Mouse (Mus musculus) kidney, embryonic 15.5 days (tissue): Measurements from ENCODE around the gene Pdap1. TPM values are rescaled to one million over a fixed set of nuclear protein-coding genes. Genes with fewer than 3 reads are reported as not detected.
A peak's percentile ranks its signal among the peaks of the same experiment; 100 is the strongest.
"Not testable (repeated sequence)": the region's sequence is repeated elsewhere in the genome, so short reads cannot be mapped to it uniquely, and the experiment has no call there.

Experiments used
- ATAC-seq: fragments of 200-750 bp; cut with Nextera tagmentation; replicated peaks from 2 replicates; pipeline ENCODE4 v1.8.0; 2017; ENCODE audit warnings: moderate TSS enrichment; ENCODE audit not compliant: low FRiP score
- H3K27ac ChIP-seq: fragments of 300-500 bp; sonication (generic); 2 replicates; pipeline ENCODE4 v1.5.1; 2015; ENCODE audit warnings: mild to moderate bottlenecking, inconsistent platforms
- H3K27me3 ChIP-seq: fragments of 300-500 bp; sonication (generic); 2 replicates; pipeline ENCODE4 v1.6.1; 2015; ENCODE audit warnings: inconsistent platforms
- H3K36me3 ChIP-seq: fragments of 300-500 bp; sonication (generic); 2 replicates; pipeline ENCODE4 v1.6.1; 2015; ENCODE audit warnings: inconsistent platforms
- H3K4me1 ChIP-seq: fragments of 300-500 bp; sonication (generic); 2 replicates; pipeline ENCODE4 v1.6.1; 2015; ENCODE audit warnings: inconsistent platforms
- H3K4me2 ChIP-seq: fragments of 300-500 bp; sonication (generic); 2 replicates; pipeline ENCODE4 v1.6.1; 2015; ENCODE audit warnings: moderate library complexity, mild to moderate bottlenecking, inconsistent platforms
- H3K4me3 ChIP-seq: fragments of 300-500 bp; sonication (generic); replicated peaks from 2 replicates; pipeline ENCODE4 v1.5.1; 2015; ENCODE audit warnings: mild to moderate bottlenecking, inconsistent platforms
- H3K9ac ChIP-seq: fragments of 300-500 bp; sonication (generic); 2 replicates; pipeline ENCODE4 v1.6.1; 2015; ENCODE audit warnings: mild to moderate bottlenecking, inconsistent platforms
- H3K9me3 ChIP-seq: fragments of 300-500 bp; sonication (generic); replicated peaks from 2 replicates; pipeline ENCODE4 v1.6.1; 2016; ENCODE audit warnings: inconsistent platforms
- WGBS: fragments of 180-500 bp; shearing (Covaris S2); methylation state at CpG from one replicate; pipeline ENCODE4 v1.1.7; 2015; ENCODE audit warnings: mixed read lengths; 5-methylcytosine and 5-hydroxymethylcytosine counted together
- polyA plus RNA-seq: library from polyadenylated mRNA; unstranded; fragments of >200 nt; fragmentation: Nextera tagmentation; extraction: Ambion mirVana; gene quantifications from 2 replicates; pipeline ENCODE4 v1.2.1, GENCODE M21; 2015

Pdap1 gene
- polyA plus RNA-seq, 1 experiment from 2014 or later: 104 TPM

- ATAC-seq, H3K27me3 ChIP-seq, H3K27ac ChIP-seq, H3K4me2 ChIP-seq, H3K4me1 ChIP-seq, H3K9ac ChIP-seq, H3K9me3 ChIP-seq, H3K4me3 ChIP-seq: not testable (repeated sequence)
- H3K36me3 ChIP-seq: peaks cover 99% of the 10 kb centered on the region
- WGBS: 95% methylated on average over 11 of the region's 11 CpGs
These were observed 38.6 kb downstream of the Pdap1 start for GRCm38 (mm10) chr5:145101451-145101850.

DNA sequence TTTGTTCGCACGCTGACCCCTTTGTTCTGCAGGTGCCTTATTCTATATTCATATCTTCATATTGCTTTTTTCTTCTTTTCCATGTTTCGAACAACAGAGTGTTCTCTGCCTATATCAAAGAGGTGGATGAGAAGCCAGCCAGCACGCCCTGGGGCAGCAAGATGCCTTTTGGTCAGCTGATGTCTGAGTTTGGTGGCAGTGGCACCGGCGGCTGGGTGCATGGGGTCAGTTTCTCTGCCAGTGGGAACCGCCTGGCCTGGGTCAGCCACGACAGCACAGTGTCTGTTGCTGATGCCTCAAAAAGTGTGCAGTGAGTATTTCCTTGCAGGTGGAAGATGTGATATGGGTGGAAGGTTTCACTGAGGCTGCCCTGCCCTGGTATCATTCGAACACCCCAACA, 39.1 kb downstream of the Pdap1 start:
- no peak overlapping the region for H3K9ac ChIP-seq
- H3K27me3 ChIP-seq: no peaks in the 10 kb centered on the region
- H3K9me3 ChIP-seq: no peaks in the 10 kb centered on the region
- 95% methylated on average over 9 of the region's 9 CpGs for WGBS
- no peaks in the 10 kb centered on the region for H3K4me1 ChIP-seq
- no peak overlapping the region for H3K27ac ChIP-seq
- no peak overlapping the region for H3K4me3 ChIP-seq
- ATAC-seq: no peak
- no peak overlapping the region for H3K4me2 ChIP-seq
- peaks cover 99% of the 10 kb centered on the region for H3K36me3 ChIP-seq

DNA sequence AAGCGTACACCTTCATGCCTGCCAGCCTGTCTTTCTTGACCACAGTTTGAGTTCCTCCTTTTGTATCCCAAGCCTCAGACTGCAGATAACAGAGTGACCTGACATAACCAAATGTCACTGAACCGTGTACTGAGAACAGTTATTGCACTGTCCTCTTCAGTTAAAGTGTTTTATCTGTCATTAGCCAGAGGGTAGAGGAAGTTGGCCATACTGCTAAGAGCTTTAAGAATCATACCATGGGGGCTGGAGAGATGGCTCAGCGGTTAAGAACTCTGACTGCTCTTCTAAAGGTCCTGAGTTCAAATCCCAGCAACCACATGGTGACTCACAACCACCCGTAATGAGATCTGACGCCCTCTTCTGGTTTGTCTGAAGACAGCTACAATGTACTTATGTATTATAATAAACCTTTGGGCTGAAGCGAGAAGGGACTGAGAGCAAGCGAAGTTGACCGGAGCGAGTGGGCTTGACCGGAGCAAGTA, 41.7 kb downstream of the Pdap1 start:
- peaks cover 99% of the 10 kb centered on the region for H3K36me3 ChIP-seq

DNA sequence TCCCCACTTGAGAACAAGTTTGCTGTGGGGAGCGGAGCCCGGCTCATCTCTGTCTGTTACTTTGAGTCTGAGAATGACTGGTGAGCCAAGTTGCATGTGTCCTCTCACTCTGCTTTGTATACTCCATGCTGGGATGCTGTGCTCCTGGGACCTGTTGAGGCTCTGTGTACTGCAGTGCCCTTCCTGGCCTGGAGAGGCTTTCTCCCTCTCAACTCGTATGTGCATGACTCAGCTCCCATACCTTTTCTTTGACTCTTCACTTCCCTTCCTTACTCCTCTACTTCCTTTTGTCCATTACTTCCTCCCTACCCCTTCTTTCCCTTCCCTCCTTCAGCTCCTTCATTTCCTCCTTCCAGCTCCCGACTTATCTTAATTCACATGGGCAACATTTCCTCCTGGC, 43.8 kb downstream of the Pdap1 start:
- H3K36me3 ChIP-seq: peaks cover 99% of the 10 kb centered on the region
- no peaks in the 10 kb centered on the region for H3K27me3 ChIP-seq
- ATAC-seq: no peak
- no peak overlapping the region for H3K4me3 ChIP-seq
- H3K4me1 ChIP-seq: no peaks in the 10 kb centered on the region
- no peak overlapping the region for H3K4me2 ChIP-seq
- H3K9me3 ChIP-seq: no peaks in the 10 kb centered on the region
- H3K27ac ChIP-seq: no peak overlapping the region
- no peak overlapping the region for H3K9ac ChIP-seq
- 82% methylated on average over 4 of the region's 4 CpGs for WGBS

More for the DNA sequence above, 41.7 kb downstream of the Pdap1 start:
- no peak overlapping the region for H3K27ac ChIP-seq
- WGBS: 93% methylated on average over 10 of the region's 10 CpGs
- no peak overlapping the region for H3K9ac ChIP-seq
- H3K4me3 ChIP-seq: no peak overlapping the region
- H3K9me3 ChIP-seq: no peaks in the 10 kb centered on the region
- H3K4me2 ChIP-seq: no peak overlapping the region
- no peaks in the 10 kb centered on the region for H3K27me3 ChIP-seq
- ATAC-seq: no peak
- H3K4me1 ChIP-seq: no peaks in the 10 kb centered on the region

DNA sequence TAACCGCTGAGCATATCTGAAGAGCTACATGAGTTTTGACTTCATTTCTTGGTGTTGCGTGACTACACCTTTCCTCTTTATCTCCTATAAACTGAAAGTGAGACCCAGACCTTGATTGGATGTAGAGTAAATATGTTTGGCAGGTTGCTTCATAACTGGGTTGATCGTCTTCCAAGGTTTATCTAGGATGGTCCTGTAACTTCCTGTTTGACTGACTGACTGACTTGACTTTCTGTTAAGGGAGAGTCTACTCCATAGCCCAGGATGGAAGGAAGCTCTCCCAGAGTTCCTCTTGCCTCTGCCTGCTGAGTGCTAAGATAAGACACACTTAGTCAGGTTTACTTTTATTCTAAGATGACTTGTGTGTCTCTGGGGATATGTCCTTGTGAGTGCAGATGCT, 50.2 kb downstream of the Pdap1 start:
- Histone ChIP-seq H3K27ac (no peak overlapping the region), H3K9ac (no peak overlapping the region), H3K4me2 (no peak overlapping the region), H3K27me3 (no peaks in the 10 kb centered on the region), H3K36me3 (peaks cover 60% of the 10 kb centered on the region), H3K4me1 (peaks cover 4% of the 10 kb centered on the region), H3K9me3 (no peaks in the 10 kb centered on the region), H3K4me3 (no peak overlapping the region)
- 92% methylated on average over 3 of the region's 3 CpGs for WGBS
- no peak for ATAC-seq

GRCm38 (mm10) chr5:145088186-145088585, 51.9 kb downstream of the Pdap1 start:
- Histone ChIP-seq H3K27ac (no peak overlapping the region), H3K9me3 (no peaks in the 10 kb centered on the region), H3K4me3 (no peak overlapping the region), H3K27me3 (no peaks in the 10 kb centered on the region), H3K4me2 (no peak overlapping the region), H3K9ac (no peak overlapping the region), H3K36me3 (peaks cover 43% of the 10 kb centered on the region), H3K4me1 (peaks cover 15% of the 10 kb centered on the region)
- 93% methylated on average over 2 of the region's 2 CpGs for WGBS
- no peak for ATAC-seq

DNA sequence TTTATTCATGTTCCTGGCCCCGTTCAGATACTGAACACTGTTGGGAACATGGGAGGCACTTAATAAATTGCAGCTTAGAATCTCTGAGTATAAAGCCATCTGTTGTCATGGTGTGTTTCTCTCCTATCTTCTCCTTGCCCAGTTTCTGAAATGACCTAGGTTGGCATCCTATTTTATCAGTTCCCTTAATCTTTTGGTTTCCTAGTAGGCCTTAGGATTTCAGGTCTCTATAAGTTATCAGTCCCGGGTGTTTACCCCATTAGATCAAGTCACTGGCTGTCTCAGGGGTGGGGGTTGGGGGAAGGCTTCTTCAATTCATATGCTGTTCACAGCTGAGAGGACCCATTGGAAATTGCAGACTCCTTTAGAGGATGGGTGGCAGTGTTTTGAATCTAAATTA, 55.2 kb downstream of the Pdap1 start:
- peak overlapping the region; percentile 99 for H3K9ac ChIP-seq
- peaks cover 15% of the 10 kb centered on the region for H3K4me1 ChIP-seq
- 66% methylated on average over 2 of the region's 2 CpGs for WGBS
- H3K4me3 ChIP-seq: peak overlapping the region; percentile 95
- no peak overlapping the region for H3K27ac ChIP-seq
- no peaks in the 10 kb centered on the region for H3K27me3 ChIP-seq
- H3K36me3 ChIP-seq: peaks cover 21% of the 10 kb centered on the region; the same call in 1 of the 2 replicates
- H3K9me3 ChIP-seq: no peaks in the 10 kb centered on the region
- H3K4me2 ChIP-seq: peak overlapping the region; percentile 78
- no peak for ATAC-seq

- H3K9me3 ChIP-seq: no peaks in the 10 kb centered on the region
- peak within 1 kb of the TSS; percentile 95 for H3K4me3 ChIP-seq
- WGBS: 1% methylated on average over 54 of the region's 54 CpGs
- ATAC-seq: peak; percentile 99
- H3K4me1 ChIP-seq: peaks cover 15% of the 10 kb centered on the region
- peak within 1 kb of the TSS; percentile 78 for H3K4me2 ChIP-seq
- H3K27me3 ChIP-seq: no peaks in the 10 kb centered on the region
- peak within 1 kb of the TSS; percentile 79 for H3K27ac ChIP-seq
- peaks cover 19% of the 10 kb centered on the region; the same call in 1 of the 2 replicates for H3K36me3 ChIP-seq
- peak within 1 kb of the TSS; percentile 99 for H3K9ac ChIP-seq
These were observed 56.2 kb downstream of the Pdap1 start, which contains the start of the genes Arpc1a and Kpna7 for GRCm38 (mm10) chr5:145083632-145084451. Gene Arpc1a, plus strand, starts transcription at chr5:145083830. Gene Kpna7, minus strand, starts transcription at chr5:145084030.

DNA sequence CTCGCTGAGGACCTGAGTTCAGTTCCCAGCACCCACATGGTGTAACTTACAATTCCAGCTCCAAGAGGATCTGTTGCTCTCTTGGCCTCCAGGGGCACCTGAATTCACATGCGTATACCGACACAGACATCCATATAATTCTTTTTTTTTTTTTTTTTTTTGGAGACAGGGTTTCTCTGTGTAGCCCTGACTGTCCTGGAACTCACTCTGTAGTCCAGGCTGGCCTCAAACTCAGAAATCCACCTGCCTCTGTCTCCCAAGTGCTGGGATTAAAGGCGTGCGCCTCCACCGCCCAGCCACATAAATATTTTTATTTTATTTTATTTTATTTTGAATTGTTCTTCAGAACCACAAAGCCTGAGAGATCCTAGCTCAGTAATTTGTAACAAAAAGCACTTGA, 56.8 kb downstream of the Pdap1 start:
- H3K27me3 ChIP-seq, H3K9me3 ChIP-seq: not testable (repeated sequence)
- H3K4me1 ChIP-seq: peaks cover 15% of the 10 kb centered on the region
- H3K9ac ChIP-seq: peak overlapping the region; percentile 99
- H3K4me2 ChIP-seq: peak overlapping the region; percentile 78
- peaks cover 14% of the 10 kb centered on the region; the same call in 1 of the 2 replicates for H3K36me3 ChIP-seq
- ATAC-seq: peak; percentile 14; the same call in 1 of the 2 replicates
- peak overlapping the region; percentile 95 for H3K4me3 ChIP-seq
- 50% methylated on average over 6 of the region's 6 CpGs for WGBS
- H3K27ac ChIP-seq: peak overlapping the region; percentile 79

DNA sequence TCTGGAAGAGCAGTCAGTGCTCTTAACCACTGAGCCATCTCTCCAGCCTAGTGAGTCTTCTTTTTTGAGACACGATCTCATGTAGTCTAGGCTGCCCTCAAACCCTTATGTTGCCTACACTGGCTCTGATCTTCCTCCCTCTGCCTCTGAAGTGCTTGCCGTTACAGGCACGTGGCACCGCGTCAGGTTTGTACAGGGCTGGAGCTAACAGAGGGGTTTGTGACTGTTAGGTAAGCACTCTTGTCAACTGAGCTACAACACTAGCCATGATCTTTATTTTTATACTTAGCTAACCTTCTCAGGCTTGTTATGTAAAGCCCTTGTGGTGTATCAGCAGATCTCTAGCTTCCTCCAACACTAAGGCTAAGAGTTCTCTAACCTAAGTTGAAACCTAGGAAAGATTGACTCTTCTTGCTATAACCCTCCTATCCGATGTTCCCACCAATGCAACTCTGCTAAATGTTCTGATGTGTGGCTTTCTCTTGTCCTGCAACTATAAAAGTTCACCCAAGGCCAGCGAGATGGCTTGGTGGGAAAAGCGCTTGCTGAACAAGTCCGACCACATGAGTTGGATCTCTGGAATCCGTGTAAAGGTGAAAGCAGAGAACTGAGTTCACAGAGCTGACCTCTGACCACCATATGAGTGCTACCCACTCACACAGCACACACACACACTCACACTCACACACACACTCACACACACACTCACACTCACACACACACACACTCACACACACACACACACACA, 58.0 kb downstream of the Pdap1 start:
- H3K9me3 ChIP-seq: no peaks in the 10 kb centered on the region
- no peak overlapping the region for H3K4me2 ChIP-seq
- no peak overlapping the region for H3K9ac ChIP-seq
- 0 out of 2 replicates have a peak, but pooled peaks cover 6% of the 10 kb centered on the region for H3K36me3 ChIP-seq
- ATAC-seq: no peak
- no peak overlapping the region for H3K4me3 ChIP-seq
- peaks cover 15% of the 10 kb centered on the region for H3K4me1 ChIP-seq
- no peaks in the 10 kb centered on the region for H3K27me3 ChIP-seq
- 87% methylated on average over 10 of the region's 10 CpGs for WGBS
- H3K27ac ChIP-seq: no peak overlapping the region
